Mouse (Mus musculus): ENCODE results near the gene Smco2.

Smco2 gene

GRCm38 (mm10) chr6:146857386-146857785 is 7.5 kb downstream of the Smco2 start:
- no peak for DNase-seq (ENCODE audit: low read depth)

DNA sequence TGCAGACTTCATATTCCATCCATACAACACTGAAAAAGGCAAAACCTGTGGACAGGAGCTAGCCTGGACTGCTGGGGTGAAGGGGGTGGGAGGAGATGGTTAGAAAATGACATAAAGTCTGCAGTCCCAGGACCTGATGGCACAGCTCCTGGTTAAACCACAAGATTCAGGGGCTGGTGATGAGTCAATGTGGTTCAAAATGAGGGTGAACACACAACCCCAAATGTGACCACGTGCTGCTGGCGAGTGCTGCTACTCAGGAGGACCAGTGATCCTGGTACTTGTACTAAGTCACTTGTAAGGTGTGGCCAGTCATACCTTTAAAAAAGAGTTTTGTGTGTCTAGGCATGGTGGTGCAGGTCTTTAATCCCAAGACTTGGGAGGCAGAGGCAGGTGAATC is 13.2 kb downstream of the Smco2 start:
- peak; percentile 77 for DNase-seq (ENCODE audit: low read depth)

DNA sequence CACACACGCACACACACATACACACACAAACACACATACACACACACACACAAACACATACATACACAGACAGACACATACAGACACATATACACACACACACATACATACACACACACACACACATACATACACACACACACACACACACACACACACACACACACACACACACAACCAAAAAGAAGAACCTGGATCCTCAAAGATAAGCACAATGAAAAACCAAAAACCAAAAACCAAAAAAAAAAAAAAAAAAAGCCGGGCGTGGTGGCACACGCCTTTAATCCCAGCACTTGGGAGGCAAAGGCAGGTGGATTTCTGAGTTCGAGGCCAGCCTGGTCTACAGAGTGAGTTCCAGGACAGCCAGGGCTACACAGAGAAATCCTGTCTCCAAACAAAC is 14.5 kb downstream of the Smco2 start:
- DNase-seq (ENCODE audit: low read depth): peak; percentile 30

- DNase-seq (ENCODE audit: low read depth): peak; percentile 63
Observed at GRCm38 (mm10) chr6:146865701-146866100, 15.8 kb downstream of the Smco2 start.

GRCm38 (mm10) chr6:146871975-146872374 is 22.1 kb downstream of the Smco2 start:
- no peak for DNase-seq (ENCODE audit: low read depth)

DNA sequence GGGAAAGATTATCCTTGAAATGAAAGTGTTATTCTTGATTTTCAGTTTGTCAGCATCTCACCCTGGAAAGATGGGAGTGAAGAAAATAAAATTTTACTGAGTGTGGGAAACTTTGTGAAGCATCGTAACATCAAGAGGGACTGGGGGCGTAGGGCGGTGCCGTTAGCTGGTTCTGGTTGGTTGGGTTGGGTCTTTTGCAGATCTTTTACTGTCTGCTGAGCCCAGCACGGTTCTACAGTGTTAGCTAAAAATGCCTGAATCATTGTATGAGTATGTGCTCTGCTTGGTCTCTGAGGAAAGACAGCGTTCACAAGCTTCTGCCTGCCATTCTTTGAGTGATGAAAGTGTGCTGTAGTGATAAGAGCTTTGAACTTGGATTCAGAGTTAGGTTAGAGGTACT is 24.5 kb downstream of the Smco2 start:
- DNase-seq (ENCODE audit: low read depth): no peak

DNA sequence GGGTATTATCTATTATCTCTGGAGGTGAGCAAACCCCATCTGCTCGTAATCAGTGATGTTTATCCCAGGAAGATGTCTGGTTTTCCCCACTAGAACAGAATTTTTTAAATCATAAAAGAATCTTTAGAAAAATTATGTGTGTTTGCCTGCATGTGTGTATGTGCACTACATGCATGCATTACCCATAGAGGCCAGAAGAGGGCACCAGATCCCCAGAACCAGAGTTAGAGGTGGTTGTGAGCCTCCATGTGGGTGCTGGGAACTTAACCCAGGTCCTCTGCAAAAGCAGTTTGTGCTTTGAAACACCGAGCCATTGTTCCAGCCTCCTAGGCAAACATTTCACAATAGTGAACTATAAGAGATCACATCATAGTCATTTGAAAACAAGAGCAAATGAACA is 26.9 kb downstream of the Smco2 start:
- DNase-seq (ENCODE audit: low read depth): no peak

DNA sequence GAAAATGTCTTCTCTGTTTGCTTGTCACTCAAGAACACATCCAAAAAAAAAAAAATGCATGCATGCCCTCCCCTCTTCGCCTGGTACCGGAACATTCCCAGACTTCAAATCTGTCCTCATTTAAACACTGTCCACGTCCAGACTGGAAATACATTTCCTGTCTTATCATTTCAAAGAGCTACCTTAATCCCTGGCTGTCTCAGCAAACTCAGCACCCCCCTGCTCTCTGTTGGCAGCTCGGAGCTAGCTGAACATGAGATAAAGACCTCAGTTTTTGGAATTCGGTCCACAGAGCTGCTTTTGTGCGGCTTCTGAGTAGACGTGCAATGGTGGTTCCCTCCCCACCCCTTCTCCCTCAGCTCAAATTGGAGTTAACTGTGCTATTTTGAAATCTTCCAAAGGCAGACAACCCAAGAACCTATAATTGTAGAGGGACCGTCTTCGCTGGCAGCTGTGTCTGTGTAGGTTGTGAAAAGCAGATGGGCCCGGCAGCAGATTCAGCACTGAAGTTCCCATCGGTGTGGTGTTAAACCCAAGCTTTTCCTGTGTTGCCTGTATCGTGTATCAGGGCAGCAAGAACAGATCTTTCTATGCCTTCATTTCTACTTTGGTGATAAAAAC is 27.6 kb downstream of the Smco2 start:
- DNase-seq (ENCODE audit: low read depth): no peak

DNA sequence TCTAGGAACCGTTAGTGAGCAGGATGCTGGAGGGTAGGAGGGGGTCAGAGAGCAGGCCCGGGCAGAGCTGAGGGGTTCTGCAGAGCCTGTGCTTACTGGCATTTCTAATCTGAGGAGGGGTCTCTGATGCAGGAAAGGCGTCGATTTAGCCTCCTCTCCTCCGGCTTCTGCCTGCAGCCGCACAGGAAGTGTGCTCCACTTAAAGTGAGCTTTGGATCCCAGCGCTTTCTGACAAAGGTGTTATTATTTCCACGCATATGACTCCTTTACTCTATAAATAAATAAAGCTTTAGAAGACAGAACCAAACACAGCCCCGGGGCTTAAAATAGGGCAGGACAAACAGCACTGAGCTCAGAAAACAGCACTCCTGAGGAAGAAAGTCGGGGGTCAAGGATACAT is 29.0 kb downstream of the Smco2 start:
- DNase-seq (ENCODE audit: low read depth): no peak

DNA sequence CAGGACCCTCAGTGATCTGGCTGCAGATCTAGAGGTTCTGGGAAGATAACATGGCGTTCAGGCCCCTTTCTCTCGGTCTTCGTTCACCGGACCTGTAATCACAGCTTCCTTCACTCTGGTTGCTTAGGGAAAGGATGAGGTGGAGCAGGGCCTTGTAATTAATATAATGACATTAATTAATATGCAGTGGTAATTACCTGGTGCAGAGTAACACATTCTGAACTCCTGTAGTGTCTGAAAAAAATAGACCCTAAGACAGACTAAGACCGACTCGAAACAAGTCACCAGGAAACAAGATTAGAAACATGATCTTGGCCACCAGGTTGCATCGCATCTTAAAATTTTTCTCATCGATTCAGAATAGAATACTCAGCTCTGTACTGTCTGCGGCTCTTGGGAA is 30.0 kb downstream of the Smco2 start:
- DNase-seq (ENCODE audit: low read depth): no peak

- no peak for DNase-seq (ENCODE audit: low read depth)
Observed at GRCm38 (mm10) chr6:146880296-146880695, 30.4 kb downstream of the Smco2 start.

DNA sequence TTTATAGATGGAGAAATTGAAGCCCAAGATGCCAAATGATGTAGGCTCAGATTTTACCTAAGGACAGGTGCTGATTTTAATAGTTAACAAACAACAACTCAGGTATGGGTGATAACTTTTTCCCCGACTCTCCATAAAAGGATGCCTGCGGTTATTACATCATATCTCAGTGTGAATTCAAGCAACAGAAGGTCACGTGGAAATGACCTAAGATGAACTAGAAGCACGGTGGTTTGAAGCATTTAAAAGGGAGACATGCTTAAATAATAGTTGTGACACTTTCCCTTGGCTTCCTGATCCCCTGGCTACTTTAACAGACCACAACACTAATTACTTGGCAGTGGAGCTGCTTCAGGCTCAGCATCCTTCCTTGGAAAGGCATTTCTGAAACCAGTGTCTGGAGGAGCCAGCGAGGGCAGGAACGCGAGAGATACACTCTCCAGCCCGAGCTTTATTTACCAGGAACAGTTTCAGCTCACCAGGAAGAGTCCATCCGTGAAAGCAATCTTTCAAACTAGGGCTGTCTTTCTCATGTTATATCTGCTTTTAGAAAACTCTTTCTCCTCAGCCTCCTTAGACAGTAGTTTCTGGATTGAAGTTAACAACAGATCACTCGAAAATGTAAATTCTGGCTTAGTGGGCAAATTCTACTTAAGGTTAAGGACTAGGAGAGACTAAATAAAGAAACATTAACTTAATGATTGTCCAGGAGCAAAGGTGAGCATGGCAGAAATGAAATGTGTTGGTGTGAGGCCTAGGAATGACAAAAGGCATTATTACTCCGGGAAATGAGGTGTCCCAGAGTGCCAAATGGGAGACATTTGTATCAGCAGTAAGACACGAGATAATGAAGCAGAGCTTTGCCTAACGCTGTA is 32.2 kb downstream of the Smco2 start:
- DNase-seq (ENCODE audit: low read depth): no peak

- DNase-seq (ENCODE audit: low read depth): peak; percentile 25
Observed at GRCm38 (mm10) chr6:146883426-146883825, 33.5 kb downstream of the Smco2 start.

DNA sequence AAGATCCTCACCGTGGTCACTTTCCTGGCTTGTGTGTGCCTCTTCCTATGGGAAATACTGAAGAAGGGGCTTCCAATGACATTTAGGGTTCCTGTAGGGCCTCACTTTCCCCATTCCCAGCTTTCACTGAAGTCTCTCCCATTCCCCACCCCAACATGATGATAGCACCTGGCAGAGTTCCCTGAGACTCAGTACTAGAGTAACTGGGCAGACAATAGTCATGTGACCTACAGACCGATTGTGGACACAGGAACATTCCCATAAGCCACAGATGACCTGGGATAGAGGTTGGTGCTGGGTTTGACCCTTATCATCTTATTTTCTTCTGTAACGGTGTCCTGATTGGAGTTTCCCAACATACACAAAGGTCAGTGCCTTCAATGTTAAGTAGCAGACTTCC is 34.3 kb downstream of the Smco2 start:
- no peak for DNase-seq (ENCODE audit: low read depth)

DNA sequence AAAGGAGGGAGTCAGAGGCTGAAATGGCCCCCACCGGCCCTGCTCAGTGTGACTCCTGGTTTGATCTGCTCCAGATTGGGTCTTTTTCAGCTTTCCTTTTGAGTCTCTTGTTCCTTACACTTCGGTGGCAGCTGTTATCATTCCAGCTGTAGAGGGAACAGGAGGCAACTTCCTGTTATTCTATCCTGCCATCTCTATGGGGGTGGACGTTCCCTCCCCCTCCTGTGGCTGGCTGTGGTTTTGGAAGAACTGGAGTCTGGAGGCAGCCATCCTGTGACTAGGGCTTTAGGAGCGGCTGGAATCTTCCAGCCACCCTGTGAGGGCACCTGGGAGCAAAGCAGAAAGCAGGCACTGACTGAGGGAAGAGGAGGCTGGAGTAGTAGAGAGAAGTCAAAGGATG is 34.9 kb downstream of the Smco2 start:
- no peak for DNase-seq (ENCODE audit: low read depth)

DNA sequence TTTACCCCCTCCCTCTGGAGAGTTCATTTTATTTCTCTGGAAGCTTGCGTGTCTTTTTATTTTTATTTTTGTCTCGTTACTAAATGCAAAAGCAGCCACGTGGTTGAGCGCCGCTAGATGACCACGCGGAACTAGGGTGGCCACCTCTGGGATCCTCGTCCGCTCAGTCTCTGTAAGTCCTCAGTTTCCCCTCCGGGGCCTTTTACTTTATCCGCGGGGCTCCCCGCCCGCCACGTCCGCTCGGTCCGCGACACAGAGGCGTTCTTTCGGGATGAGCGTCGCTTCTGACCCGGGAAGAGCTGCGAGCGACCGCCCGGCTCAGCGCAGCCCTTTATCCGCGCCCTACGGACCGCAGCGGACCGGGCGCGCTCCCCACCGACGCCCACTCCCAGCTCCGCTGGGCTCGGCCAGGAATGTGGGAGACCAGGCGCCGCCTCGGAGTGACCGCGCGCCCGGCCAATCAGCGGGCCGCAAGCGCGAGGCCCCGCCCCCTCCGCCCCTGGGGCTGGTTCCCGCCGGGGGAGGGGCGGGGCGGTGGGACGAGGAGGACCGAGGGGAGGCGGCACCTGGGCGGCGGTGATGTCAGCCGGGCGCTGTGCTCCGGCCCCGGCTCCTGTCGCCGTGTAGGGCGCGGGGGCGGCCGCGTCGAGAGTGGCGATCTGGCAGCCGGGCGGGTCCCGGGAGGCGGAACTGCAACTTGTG is 38.2 kb downstream of the Smco2 start, which contains the start of gene Ppfibp1:
Gene Ppfibp1 (plus strand): TSS at position 530 of the 702 bp plus-strand sequence.
- DNase-seq (ENCODE audit: low read depth): peak; percentile 91

GRCm38 (mm10) chr6:146888660-146889490 is 39.0 kb downstream of the Smco2 start:
- peak; percentile 52 for DNase-seq (ENCODE audit: low read depth)

GRCm38 (mm10) chr6:146890215-146890614 is 40.3 kb downstream of the Smco2 start:
- no peak for DNase-seq (ENCODE audit: low read depth)

GRCm38 (mm10) chr6:146890633-146891032 is 40.7 kb downstream of the Smco2 start:
- peak; percentile 20 for DNase-seq (ENCODE audit: low read depth)

GRCm38 (mm10) chr6:146893890-146894289 is 44.0 kb downstream of the Smco2 start:
- no peak for DNase-seq (ENCODE audit: low read depth)

- no peak for DNase-seq (ENCODE audit: low read depth)
Observed at GRCm38 (mm10) chr6:146898709-146899108, 48.8 kb downstream of the Smco2 start.

DNA sequence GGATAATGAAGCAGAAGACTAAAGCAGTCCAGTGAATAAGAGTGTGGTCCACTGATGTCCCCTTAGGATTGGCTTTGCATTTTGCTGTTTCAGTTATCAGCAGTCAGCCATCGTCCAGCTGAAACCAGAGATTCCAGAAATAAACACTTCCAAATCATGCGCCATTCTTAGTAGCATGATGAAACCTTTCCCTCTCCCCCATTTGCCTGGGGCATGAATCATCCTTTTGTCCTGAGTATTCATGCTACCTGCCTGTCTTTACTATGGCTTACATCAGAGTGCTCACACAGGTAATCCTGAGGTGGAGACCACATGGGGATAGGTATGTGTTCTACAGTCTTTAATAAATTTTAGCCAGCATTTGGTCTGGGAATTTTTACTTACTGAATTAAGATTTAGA is 49.7 kb downstream of the Smco2 start:
- no peak for DNase-seq (ENCODE audit: low read depth)
